Mouse (Mus musculus): Measurements from ENCODE around the gene Arl6ip4. TPM values are rescaled to one million over a fixed set of nuclear protein-coding genes. Genes with fewer than 3 reads are reported as not detected.

Gene Arl6ip4
- 134 and 137 TPM in 2 replicates for polyA plus RNA-seq (2016; fragmentation: Nextera tagmentation; extraction: Ambion mirVana)

DNA sequence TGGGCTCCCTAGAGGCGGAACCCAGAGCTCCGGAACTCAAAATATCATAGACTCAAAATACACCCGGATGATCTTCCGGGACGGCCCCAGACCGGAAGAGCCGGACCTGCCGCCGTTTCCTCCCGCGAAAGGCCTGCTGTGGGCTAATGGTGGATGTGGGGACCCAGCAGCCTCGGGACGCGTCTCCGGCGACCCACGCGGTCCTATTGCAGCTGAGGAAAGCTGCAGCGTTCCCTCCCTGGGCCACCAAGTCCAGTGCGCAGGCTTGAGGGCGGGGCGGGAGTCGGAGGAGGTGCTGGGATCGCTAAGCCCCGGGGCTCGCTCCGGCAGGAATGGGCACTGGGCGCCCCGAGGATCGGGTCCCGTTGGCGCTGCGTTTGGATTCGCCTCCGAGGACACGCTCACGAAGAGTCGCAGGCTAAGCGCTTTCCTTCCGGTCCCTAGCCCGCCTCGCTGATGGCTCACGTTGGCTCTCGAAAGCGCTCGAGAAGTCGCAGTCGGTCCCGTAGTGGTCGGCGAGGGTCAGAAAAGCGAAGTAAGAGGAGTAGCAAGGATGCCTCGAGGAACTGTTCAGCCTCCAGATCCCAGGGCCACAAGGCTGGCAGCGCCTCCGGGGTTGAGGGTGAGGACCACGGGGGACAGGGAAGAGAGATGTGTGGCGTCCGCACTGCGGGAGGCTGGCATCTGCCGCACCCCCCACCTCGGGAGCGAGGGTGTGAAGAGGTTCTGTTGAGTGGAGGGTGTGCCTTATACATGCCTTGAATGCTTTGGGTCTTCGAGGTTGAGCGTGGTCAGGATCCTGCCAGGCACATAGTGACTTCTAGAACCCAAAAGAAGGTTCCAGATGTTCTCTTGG, at the start of gene Arl6ip4:
Arl6ip4 (plus strand) TSS at position 100 of the 856 bp plus-strand sequence.
- H3K36me3 ChIP-seq (replicated peaks), result peaks cover 52% of the 10 kb centered on the region
- no peaks in the 10 kb centered on the region for H3K27me3 ChIP-seq (replicated peaks; ENCODE audit: low read depth, poor library complexity, severe bottlenecking)
- H3K9me3 ChIP-seq, result no peaks in the 10 kb centered on the region
- 1% methylated on average over 64 of the region's 64 CpGs for WGBS
- H3K27ac ChIP-seq (replicated peaks), result peak within 1 kb of the TSS; percentile 95
- peak; percentile 84 for DNase-seq (ENCODE audit: low spot score)
- peaks cover 61% of the 10 kb centered on the region for H3K4me1 ChIP-seq
- peak within 1 kb of the TSS; percentile 97 for H3K4me3 ChIP-seq

DNA sequence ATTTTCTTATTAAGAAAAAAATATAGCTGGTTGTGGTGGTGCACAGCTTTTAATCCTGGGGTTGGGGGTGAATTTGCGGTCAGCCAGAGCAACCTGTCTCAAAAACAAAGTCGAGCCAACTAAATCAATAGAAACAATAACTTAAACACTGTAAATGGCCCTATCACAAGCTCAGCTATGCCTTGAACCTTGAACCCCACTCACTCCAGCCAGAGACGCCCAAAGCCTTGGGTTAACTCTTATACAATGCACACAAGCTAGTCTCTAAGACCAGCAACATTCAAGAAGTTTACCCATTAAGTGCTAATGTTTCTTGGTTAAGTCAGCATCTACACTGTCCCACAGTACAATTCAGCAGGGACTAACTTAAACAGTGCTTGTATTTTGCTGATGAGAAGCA, 46.2 kb upstream of the Arl6ip4 start:
- Histone ChIP-seq H3K27ac (replicated peaks) (no peak overlapping the region), H3K4me1 (peaks cover 25% of the 10 kb centered on the region), H3K9me3 (no peaks in the 10 kb centered on the region), H3K36me3 (replicated peaks) (no peaks in the 10 kb centered on the region), H3K27me3 (replicated peaks; ENCODE audit: low read depth, poor library complexity, severe bottlenecking) (no peaks in the 10 kb centered on the region), H3K4me3 (no peak overlapping the region)
- no peak for DNase-seq (ENCODE audit: low spot score)
- 87% methylated on average over 3 of the region's 3 CpGs for WGBS

DNA sequence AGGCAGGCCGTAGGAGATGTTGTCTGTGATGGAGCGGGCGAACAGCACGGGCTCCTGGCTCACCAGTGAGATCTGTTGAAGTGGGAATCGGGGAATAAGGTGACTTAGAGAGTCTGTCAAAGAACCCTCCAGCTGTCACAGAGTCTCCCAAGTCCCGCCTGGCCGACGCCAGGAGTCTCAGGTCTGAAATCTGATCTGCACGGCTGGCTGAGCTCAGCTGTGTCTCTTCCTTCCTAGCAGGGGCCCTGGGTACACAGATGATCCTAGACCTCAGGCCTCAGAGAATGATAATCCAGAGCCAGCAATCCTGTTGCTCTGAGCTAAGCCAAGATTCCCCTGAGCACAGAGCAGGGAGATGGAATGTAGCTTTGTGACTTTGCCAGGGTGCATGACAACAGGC, 42.2 kb upstream of the Arl6ip4 start:
- H3K27ac ChIP-seq (replicated peaks), result peak overlapping the region; percentile 51; the same call in 1 of the 2 replicates
- DNase-seq (ENCODE audit: low spot score), result peak; percentile 60
- H3K27me3 ChIP-seq (replicated peaks; ENCODE audit: low read depth, poor library complexity, severe bottlenecking), result no peaks in the 10 kb centered on the region
- no peaks in the 10 kb centered on the region for H3K36me3 ChIP-seq (replicated peaks)
- 41% methylated on average over 9 of the region's 9 CpGs for WGBS
- H3K4me1 ChIP-seq, result peaks cover 57% of the 10 kb centered on the region
- no peak overlapping the region for H3K4me3 ChIP-seq
- H3K9me3 ChIP-seq, result no peaks in the 10 kb centered on the region

DNA sequence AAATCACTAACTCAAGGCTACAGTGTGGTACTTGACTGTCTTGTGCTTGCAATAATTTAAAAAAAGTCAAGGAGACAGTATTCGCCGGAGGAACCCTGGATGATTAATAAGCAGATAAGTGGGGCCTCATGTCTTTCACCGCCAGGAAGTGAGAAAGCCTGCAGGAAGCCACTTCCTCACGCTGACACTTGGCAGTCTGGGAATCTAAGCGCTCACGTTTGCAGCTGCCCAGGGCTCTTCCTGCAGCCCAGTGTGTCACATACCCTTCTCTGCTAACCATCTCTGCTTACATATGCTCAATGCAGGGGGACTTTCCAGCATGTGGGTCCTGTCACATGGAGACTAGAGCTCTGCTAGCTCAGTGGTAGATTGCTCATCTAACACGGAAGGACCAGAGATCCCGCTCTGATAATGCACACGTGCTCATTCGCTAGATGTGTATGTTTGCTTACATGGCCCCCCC, 41.0 kb upstream of the Arl6ip4 start:
- H3K4me1 ChIP-seq, result peaks cover 64% of the 10 kb centered on the region
- 64% methylated on average over 10 of the region's 10 CpGs for WGBS
- no peak overlapping the region for H3K4me3 ChIP-seq
- 0 out of 2 replicates have a peak overlapping the region, but pooled peaks have one; percentile 68 for H3K27ac ChIP-seq (replicated peaks)
- no peaks in the 10 kb centered on the region for H3K36me3 ChIP-seq (replicated peaks)
- no peaks in the 10 kb centered on the region for H3K9me3 ChIP-seq
- H3K27me3 ChIP-seq (replicated peaks; ENCODE audit: low read depth, poor library complexity, severe bottlenecking), result no peaks in the 10 kb centered on the region
- no peak for DNase-seq (ENCODE audit: low spot score)

DNA sequence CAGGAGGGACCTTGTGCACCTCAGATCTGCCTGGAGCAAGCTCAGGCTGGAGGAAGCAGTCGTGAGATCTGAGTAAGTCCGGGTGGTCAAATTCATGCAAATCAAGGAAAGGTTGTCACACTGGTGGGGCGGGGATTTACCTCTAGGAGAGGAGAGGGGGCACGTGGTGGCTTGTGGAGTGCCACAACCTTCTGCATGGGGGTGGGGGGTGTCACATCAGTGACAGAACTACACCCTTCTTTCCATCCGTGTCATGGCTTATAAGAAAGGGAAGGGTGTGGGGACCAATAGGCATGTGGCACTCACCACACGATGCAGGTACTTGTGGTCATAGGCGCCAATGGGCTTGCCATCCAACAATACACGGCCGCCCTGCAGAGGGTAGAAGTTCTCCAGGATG, 40.2 kb upstream of the Arl6ip4 start:
- Histone ChIP-seq H3K4me3 (no peak overlapping the region), H3K27me3 (replicated peaks; ENCODE audit: low read depth, poor library complexity, severe bottlenecking) (no peaks in the 10 kb centered on the region), H3K36me3 (replicated peaks) (no peaks in the 10 kb centered on the region), H3K9me3 (no peaks in the 10 kb centered on the region), H3K27ac (replicated peaks) (no peak overlapping the region), H3K4me1 (peaks cover 68% of the 10 kb centered on the region)
- no peak for DNase-seq (ENCODE audit: low spot score)
- WGBS, result 67% methylated on average over 9 of the region's 9 CpGs

DNA sequence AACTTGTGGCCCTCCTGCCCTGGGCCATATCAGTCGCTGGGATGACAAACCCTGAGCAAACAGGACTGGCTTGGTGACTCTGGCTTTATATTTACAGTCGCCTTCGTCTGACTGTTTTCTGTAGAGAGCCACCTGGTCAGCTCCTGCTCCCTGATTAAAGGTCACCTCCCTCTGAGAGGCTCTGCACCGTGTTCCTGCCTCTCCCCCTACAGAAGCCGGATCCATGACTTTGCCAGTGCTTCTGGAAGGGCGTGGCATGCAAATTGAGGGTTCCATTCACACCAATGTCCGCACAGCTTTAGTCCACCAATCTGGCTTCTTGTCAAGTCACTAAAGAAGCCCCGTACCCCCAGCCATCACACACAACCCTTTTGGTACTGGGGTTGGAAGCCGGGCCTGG, 39.3 kb upstream of the Arl6ip4 start:
- H3K27ac ChIP-seq (replicated peaks), result no peak overlapping the region; the same call in 1 of the 2 replicates
- H3K27me3 ChIP-seq (replicated peaks; ENCODE audit: low read depth, poor library complexity, severe bottlenecking), result no peaks in the 10 kb centered on the region
- H3K9me3 ChIP-seq, result no peaks in the 10 kb centered on the region
- DNase-seq (ENCODE audit: low spot score), result no peak
- H3K36me3 ChIP-seq (replicated peaks), result no peaks in the 10 kb centered on the region
- peaks cover 64% of the 10 kb centered on the region for H3K4me1 ChIP-seq
- H3K4me3 ChIP-seq, result no peak overlapping the region
- 55% methylated on average over 9 of the region's 9 CpGs for WGBS

DNA sequence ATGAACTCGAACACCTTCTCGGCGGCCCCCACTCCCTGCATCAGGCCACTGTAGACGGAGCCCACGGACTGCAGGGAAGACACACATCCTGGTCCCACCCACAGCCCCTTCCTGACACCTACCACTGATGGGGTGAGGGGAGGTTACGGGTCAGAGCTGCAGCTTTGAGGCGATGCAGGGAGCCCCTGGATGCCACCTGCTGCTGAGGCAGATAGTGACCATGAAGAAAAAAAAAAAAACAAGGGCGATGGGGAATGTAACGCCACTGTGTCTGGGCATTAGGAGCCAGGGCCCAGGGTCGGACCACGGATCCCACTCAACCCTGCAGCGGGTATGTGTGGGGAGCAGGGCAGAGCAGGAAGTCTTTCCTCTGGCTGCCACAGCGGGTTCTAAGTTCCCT, 38.6 kb upstream of the Arl6ip4 start:
- no peak overlapping the region; the same call in 1 of the 2 replicates for H3K27ac ChIP-seq (replicated peaks)
- DNase-seq (ENCODE audit: low spot score), result no peak
- peaks cover 58% of the 10 kb centered on the region for H3K4me1 ChIP-seq
- no peak overlapping the region for H3K4me3 ChIP-seq
- no peaks in the 10 kb centered on the region for H3K9me3 ChIP-seq
- no peaks in the 10 kb centered on the region for H3K36me3 ChIP-seq (replicated peaks)
- no peaks in the 10 kb centered on the region for H3K27me3 ChIP-seq (replicated peaks; ENCODE audit: low read depth, poor library complexity, severe bottlenecking)
- WGBS, result 80% methylated on average over 13 of the region's 13 CpGs

DNA sequence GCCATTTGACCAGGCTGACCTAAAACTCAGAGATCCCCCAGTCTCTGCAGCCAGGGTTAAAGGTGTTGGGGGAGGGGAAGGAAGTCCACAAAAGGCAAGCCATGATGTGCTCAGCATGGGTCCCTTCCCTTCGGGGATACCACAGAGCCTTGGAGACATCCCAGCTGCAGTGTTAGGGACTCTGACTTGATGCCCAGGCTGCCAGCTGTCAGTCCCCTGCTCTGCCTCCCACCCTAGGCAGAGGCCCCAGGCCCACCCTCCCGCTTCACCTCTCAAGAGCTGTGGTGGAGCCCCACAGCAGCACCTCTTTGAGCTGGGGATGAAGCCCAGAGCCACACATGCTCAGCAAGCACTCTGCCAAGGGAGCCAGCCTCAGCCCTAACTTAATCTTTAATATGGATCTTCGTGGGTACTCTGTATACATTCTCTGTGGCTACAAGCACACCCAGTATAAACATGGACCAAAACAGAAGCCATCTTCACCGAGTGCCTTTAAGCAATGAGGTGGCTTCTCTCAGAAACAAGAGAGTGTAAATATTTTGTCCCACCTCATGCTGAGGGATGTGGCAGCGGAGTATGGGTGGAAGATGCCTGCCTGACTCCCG, 37.9 kb upstream of the Arl6ip4 start:
- no peak overlapping the region for H3K4me3 ChIP-seq
- H3K27me3 ChIP-seq (replicated peaks; ENCODE audit: low read depth, poor library complexity, severe bottlenecking), result no peaks in the 10 kb centered on the region
- H3K36me3 ChIP-seq (replicated peaks), result no peaks in the 10 kb centered on the region
- H3K27ac ChIP-seq (replicated peaks), result no peak overlapping the region
- no peak for DNase-seq (ENCODE audit: low spot score)
- 68% methylated on average over 6 of the region's 6 CpGs for WGBS
- H3K4me1 ChIP-seq, result peaks cover 58% of the 10 kb centered on the region
- no peaks in the 10 kb centered on the region for H3K9me3 ChIP-seq

DNA sequence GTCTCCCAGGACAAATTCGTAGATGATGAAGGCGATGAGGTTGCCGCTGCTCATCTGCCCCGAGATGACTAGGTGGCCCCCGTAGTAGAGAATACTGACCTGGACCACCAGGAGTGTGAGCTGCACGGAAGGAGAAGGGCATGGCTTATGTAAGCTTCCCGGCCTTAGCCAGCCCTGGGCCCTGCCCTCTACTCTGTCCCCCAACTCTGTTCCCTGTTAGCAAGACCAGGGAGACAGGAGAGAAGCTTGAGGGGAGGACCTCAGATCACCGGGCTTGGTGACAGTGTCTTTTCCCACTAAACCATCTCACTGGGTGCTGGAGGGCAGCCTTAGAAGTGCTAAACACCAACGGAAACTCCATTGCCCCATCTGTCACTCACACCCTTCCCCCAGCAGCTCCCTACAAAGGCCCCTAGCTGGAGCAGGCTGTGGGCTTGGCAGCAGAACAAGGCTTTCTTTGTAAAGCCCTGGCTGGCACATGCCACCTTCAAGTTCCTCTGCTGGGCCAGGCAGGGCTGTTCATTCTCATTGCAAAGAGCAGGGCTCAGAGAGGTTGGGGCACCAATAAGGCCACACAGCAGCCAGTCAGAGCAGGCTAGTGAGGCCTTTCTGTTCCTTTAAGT, 37.0 kb upstream of the Arl6ip4 start:
- no peak overlapping the region for H3K4me3 ChIP-seq
- peaks cover 48% of the 10 kb centered on the region for H3K4me1 ChIP-seq
- H3K36me3 ChIP-seq (replicated peaks), result no peaks in the 10 kb centered on the region
- DNase-seq (ENCODE audit: low spot score), result no peak
- H3K27ac ChIP-seq (replicated peaks), result peak overlapping the region; percentile 41
- no peaks in the 10 kb centered on the region for H3K9me3 ChIP-seq
- WGBS, result 63% methylated on average over 9 of the region's 9 CpGs
- no peaks in the 10 kb centered on the region for H3K27me3 ChIP-seq (replicated peaks; ENCODE audit: low read depth, poor library complexity, severe bottlenecking)

DNA sequence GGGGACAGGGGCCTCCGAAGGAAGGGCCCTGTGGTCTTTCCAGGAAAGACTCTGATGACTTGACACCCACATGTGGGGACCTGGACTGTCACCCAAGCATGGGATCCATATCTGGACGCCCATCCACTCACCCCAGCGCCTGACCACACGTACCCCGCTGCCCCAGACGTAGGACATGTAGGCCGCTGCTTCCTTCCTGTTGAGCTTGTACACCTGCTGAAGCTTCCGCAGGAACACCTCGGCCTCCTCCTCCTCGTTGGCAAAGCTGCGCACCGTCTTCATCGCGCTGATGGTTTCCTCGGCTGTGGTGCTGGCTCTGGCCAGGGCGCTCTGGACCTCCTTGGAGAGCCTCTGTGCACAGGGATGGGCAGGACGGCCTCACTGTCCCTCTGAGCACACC, 36.0 kb upstream of the Arl6ip4 start:
- Histone ChIP-seq H3K4me1 (peaks cover 45% of the 10 kb centered on the region), H3K36me3 (replicated peaks) (no peaks in the 10 kb centered on the region), H3K9me3 (no peaks in the 10 kb centered on the region), H3K4me3 (no peak overlapping the region), H3K27me3 (replicated peaks; ENCODE audit: low read depth, poor library complexity, severe bottlenecking) (no peaks in the 10 kb centered on the region), H3K27ac (replicated peaks) (0 out of 2 replicates have a peak overlapping the region, but pooled peaks have one; percentile 7)
- 93% methylated on average over 17 of the region's 17 CpGs for WGBS
- DNase-seq (ENCODE audit: low spot score), result no peak

DNA sequence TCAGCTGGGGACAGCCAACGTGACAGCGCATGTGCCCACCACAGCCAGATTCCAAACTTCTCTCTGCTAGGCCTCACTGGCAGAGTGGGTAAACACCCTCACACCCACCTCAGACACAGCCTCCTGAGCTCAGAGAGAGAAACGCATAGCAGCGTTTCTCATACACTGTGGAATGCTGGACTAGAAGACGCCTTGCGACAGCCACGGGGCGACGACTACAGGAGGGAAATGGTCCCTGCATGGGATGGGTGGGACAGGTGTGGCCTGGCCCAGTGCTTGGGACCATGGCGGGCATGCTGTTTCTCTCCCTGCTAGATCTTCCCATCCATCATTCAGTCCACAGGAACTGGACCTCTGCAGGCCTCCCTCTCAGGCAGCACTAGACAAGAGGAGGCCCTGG, 33.4 kb upstream of the Arl6ip4 start:
- no peak overlapping the region for H3K27ac ChIP-seq (replicated peaks)
- H3K9me3 ChIP-seq, result no peaks in the 10 kb centered on the region
- H3K4me3 ChIP-seq, result no peak overlapping the region
- no peak for DNase-seq (ENCODE audit: low spot score)
- H3K36me3 ChIP-seq (replicated peaks), result no peaks in the 10 kb centered on the region
- H3K27me3 ChIP-seq (replicated peaks; ENCODE audit: low read depth, poor library complexity, severe bottlenecking), result no peaks in the 10 kb centered on the region
- 85% methylated on average over 10 of the region's 10 CpGs for WGBS
- H3K4me1 ChIP-seq, result peaks cover 27% of the 10 kb centered on the region

DNA sequence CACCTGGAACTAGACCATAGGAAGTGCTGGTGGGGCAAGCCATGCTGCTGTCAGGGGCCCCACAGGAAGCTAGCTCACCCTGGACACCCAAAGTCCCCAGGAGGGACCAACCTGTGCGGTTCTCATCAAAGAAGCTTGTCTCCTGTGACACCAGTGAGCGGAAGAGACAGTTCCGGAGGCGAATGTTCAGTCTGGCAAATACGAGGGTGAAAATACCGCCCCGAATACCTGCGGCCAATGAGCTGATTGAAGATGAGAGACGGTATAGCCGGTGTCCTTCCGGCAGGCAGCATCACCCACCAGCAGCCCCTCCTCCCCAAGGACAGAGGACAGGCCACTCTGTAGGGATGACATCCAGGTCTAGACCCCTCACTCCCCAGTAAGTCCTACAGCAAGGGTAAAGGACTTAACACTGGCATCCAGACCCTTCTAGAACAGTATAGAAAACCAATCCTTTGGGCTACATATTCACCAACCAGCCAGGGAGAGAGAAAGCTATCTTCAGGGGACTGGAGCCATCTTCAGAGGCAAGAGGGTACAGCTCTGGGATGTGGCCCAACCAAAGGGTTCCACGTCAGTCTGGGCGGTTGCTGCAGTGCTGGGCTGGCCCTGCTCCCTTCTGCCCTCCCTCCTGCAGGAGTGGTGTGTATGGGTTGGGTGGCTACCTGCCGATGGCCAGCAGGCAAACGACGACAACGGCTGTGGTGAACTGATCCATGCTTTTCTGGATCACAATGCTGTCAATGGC, 32.8 kb upstream of the Arl6ip4 start:
- no peaks in the 10 kb centered on the region for H3K36me3 ChIP-seq (replicated peaks)
- H3K27me3 ChIP-seq (replicated peaks; ENCODE audit: low read depth, poor library complexity, severe bottlenecking), result no peaks in the 10 kb centered on the region
- DNase-seq (ENCODE audit: low spot score), result no peak
- WGBS, result 91% methylated on average over 17 of the region's 17 CpGs
- no peak overlapping the region for H3K27ac ChIP-seq (replicated peaks)
- peaks cover 20% of the 10 kb centered on the region for H3K4me1 ChIP-seq
- no peak overlapping the region for H3K4me3 ChIP-seq
- H3K9me3 ChIP-seq, result no peaks in the 10 kb centered on the region
